Mouse (Mus musculus) gastrocnemius, postnatal 4 days (tissue): ENCODE measurements around the gene Lypd6. TPM values are rescaled to one million over a fixed set of nuclear protein-coding genes. Genes with fewer than 3 reads are reported as not detected.

Experiments used
- DNase-seq, 2 experiments: peaks; one replicate each; pipeline ENCODE4 v3.0.0; 2021 to 2022; ENCODE audit warnings: low spot score in 2 of 2, mixed read lengths in 2 of 2
- total RNA-seq, 2 experiments: library from RNA; stranded (reverse); gene quantifications; 2 replicates each; pipeline ENCODE4 v1.2.3; 2021

Gene Lypd6
- total RNA-seq, 2 experiments from 2014 or later, result 6.6 to 7.6 TPM

DNA sequence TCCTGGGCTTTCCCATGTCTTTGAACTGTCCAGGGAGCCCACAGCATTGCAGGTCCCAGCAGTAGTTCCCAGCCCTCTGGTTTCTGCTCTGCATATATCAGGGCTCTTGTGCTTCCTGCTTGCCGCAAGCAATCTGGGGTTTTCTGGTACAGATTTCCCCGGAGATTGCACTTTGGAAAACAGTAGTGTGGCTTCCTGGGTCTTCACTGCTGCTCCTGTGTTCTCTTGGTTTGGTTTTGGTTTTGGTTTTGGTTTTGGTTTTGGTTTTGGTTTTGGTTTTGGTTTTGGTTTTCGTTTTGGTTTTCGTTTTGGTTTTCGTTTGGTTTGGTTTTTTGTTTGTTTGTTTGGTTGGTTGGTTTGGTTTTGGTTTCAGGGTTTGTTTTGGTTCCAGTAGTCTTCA lies 99.9 kb downstream of the Lypd6 start:
- DNase-seq, result no peak

DNA sequence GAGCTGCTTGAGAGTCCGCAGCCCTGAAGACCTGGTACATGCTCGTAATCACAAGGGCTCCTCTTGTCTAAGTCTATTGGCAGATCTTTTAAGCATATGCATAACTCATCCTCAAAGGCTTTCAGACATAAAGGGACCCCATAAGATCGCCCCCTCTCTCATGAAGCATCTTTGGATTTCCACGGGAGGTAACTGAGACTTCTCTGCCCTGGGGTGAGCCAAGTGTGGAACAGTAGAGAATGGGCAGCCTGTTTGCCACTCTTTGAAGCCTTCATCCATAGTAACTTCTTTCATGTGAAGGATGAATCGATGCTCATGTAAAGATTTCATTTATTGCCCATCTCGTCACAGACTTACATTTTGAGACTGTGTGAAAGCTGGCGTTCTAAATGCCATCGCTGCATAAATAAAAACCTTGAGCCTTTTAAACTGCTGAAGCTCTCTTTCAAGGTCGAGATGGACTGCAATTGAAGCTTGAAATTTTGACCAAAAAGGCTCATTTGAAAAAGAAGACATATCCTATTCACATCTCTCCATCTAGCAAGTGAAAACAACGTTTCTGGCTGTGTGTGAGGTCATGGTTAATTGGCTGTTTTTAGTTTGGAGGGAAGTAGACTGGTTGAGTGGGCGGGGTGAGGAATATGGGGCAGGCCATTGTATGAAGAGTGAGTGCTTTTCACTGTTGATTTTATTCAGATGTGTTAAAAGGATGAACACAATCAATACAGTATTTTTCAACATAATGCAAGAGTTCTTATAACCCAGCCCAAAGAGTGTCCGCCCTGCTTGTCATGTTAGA lies 107.7 kb downstream of the Lypd6 start:
- DNase-seq, result no peak

DNA sequence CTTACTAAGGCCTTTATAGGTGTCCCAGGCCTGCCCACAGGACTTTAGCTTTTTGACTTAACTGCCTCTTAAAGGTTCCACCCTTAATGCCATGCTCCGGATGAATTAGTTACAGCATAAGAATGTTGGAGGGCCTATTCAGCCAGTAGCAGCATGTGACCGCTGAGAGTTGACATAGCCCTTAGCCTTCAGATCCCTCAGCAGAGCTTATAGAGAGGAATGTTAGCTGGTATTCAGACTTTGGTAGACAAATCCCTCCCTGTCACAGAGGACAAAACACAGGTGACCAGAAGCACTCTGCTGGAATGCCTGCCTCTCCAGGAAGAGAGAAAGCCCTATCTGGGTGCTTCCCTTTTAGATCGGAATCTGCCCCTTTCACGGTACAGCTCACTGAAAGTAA lies 109.5 kb downstream of the Lypd6 start:
- no peak for DNase-seq

DNA sequence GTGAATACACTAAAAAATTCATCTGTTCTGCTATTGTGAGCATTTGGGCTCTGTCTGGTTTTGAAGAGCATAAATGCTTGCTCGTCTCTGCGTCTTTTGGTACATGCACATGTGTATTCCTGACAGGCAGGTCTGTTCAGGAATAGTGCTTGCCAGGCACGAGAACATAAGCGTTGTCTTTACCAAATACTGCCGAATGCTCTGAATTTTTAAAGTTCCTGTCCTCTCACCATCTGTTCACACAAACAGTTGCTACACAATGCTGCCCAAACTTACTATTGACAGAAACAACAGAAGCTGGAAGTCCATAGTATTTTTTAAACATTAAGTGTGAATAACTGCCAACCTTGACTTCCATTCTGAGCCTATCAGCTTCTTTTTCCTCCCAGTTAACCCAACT lies 112.9 kb downstream of the Lypd6 start:
- no peak for DNase-seq

DNA sequence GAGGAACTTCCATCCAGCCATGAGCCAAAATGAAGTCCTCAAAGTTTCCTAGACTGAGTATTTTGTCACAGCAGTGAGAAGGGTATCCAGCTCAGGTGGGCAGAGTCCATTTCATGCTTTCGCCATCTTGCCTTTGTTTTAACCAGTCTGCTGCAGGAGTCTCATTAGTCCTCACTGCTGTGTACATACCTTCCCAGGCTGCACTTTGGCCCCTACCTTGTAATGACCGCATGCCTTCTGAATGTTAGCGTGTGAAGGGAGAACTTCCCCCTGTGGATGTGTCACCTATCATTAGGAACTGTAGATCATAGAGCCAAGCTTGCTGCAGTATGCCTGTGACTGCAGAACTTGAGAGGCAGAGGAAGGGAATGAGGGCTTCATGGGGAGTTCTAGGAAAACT lies 114.2 kb downstream of the Lypd6 start:
- no peak for DNase-seq

DNA sequence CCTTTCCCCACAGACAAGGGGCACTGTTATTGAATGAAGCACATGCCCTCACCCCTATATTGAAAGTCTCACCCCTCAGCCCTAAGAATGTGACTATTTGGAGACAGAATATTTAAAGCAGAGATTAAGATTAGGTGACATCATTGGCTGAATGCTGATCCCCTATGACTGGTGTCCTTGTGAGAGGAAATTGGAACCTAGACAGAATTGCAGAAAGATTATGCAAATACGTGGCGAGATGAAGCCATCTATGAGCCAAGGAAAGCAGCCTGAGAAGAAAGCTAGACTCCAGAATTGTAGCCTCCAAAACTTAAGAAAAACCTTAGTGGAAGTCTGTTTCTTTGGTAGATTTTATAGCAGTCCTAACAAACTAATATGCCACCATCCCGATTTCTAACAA lies 115.1 kb downstream of the Lypd6 start:
- DNase-seq, result no peak

DNA sequence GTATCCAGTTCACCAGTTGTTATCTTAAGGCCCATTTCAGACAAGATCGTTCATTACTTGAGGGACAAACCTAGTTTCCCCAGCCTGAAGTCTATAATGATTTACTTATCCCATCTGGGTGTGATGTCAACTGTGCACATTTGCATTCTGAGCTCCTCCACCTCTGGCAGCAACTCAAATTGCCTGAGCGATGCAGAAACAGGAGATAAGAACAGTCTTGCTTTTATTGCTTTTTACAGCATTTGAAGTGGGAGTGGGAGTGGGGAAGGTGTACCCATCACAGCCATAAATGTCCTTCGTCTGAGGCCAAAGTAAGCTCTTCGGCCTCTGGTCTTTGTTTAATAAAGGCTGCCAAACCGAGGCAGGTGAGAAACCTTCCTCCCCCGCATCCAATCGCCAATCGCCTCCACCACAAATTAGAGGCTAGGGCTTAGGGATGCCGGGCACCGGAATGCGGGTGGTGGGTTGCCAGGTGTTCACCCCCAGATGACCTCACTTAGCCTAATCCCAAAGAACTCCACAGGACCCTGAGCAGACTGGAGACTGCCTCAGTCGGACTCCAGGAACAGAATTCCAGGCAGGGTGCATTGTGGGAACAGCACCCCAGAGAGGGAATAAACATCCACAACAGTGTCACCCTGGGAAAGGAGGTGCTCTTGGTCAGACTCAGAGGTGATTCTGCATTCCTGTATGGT lies 120.6 kb downstream of the Lypd6 start:
- no peak for DNase-seq

DNA sequence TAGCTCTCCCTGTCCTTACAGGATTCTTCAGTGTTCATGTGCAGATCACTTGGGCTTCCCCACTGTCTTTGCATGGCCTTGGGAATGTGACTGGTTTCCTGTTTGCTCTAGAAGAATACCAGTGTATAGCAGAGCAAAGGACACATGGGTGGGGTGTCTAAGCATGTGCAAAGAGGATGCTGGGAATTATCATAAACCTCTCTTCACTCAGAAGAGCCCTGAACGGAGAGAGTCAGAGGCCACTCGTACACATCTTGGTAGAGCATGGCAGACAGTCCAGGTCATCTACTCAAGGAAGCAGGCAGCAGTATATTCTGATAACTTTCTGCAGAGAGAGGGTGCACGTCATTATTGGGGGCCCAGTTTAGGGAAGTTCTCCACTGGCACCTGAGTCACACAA lies 122.6 kb downstream of the Lypd6 start:
- no peak for DNase-seq

DNA sequence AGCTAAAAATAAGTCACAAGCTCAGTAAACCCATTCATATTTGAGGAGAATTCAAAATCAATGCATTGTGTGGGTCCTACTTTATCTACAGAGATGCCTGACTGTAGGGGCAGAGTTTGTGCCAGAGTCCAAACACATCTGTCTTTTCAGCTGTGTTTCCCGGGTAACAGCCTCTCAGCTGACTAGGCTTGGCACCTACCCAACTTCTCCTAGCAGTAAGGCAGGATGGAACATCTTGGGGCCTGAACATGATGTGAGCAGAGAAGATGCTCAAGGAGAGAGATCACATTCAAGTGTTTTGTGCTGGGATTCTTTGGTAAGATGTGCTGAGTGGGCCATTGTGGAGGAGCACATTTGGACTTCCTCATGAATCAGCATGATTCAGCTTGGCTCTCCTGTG lies 130.5 kb downstream of the Lypd6 start:
- DNase-seq, result no peak

DNA sequence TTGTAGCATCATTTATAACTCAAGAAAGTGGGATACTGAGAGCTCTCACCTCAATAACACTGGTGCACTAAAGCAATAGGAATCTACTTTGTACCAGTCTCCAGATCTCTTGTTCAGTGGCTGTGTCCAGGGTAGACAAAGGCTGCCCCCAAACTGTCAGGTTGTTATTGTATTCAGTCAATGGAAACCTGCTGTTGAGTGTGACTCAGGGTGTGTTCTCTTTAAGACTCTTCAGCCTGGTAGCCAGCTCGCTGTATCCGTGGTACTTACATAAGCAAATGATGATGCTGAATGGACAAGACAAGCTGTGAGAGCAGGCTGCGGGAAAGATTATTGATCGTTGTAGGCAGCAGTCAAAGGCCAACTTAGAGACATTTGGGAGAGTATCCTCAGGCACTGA lies 131.6 kb downstream of the Lypd6 start:
- no peak for DNase-seq

DNA sequence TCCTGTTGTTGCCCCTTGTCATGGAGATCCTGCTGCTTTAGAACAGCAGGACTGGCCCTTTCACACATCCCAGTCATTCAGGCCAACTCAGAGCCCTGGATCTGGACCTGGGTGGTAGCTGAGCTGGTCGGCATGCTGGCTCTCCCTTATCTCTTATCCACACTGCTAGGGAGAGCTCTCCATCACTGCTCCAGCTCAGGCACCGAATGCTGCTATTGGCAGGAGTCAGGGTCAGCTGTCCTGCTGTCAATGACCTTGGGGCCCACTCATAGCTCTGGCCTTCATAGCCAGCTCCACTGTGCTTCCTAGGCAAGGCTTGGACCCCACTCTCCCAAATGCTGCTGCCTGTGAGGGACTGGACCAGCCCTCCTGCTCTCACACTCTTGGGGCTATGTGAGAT lies 134.3 kb downstream of the Lypd6 start:
- no peak for DNase-seq

DNA sequence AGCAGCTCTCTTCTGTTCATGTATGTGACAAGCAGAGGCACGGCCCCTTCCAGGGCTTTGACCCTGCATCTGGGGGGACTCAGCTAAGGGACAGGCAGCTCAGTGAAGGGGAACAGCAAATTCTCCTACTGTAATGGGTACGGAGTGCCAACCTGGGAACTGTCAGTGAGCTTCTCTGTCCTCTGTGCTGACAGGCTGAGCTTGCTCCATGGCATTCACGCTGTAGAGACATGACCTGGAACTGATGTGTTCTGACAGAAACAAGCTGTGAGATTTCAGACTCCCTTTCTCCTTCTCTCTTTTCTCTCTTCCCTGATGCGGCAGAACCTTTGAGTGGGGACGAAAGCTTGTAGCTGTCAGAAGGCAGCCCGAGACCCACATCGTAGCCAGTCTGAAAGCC lies 154.3 kb downstream of the Lypd6 start:
- DNase-seq, result no peak

DNA sequence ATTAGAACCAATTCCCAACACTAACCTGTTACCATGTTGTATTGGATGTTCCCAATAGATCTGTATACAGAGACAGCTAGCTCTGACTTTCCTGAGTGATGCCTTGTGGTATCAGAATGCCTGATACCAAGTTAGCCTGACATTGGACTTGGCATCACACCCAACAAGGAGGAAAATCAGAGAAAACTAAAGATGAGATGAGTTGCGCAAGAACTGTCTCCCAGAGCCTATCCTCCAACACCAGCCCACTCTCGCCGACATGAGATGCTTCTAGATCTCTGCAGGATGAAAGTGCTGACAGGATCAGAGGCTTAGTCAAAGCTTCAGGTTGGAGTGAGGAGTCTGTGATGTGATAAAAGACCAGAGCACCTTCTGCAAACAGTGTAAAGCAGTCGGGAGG lies 158.8 kb downstream of the Lypd6 start:
- no peak for DNase-seq

DNA sequence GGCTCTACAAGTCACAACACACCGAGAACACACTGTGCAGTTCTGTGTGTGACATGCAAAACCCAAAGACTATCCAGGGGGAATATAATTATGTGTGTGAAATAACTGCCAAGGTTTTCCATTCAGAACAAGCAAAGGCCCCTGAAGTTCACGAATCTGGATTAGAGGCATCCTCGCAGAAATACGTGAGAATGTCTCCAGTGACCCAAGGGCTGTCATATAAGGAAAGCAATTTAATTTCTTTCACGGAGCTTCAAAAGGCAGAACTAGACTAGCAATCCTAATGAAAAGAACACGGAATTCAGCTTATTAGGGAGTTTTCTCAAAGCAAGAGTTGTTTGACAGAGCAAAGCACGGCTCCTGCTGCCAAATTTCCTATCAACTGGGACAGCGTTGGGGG lies 167.3 kb downstream of the Lypd6 start:
- no peak for DNase-seq

Other genes with a start within 250 kb of the Lypd6 start
- gene Mmadhc, start 230.4 kb downstream of the Lypd6 start, total RNA-seq, result 100 to 1,000 TPM; 114 to 115 TPM